Mouse (Mus musculus) fat pad, adult 2 months (tissue): Measurements from ENCODE around the gene Gpr155.

ENCODE experiments used
- DNase-seq: peaks from one replicate; pipeline ENCODE4 v3.0.0-alpha.2; 2011; ENCODE audit warnings: low read depth, low spot score; ENCODE audit errors: extremely low read depth

Gene Gpr155

GRCm38 (mm10) chr2:73325871-73326270 is 60.5 kb downstream of the Gpr155 start:
- DNase-seq, result no peak

- no peak for DNase-seq
Observed at GRCm38 (mm10) chr2:73322991-73323390, 63.4 kb downstream of the Gpr155 start.

- no peak for DNase-seq
Observed at GRCm38 (mm10) chr2:73319218-73319617, 67.2 kb downstream of the Gpr155 start.

- DNase-seq, result no peak
Observed at GRCm38 (mm10) chr2:73317426-73317825, 68.9 kb downstream of the Gpr155 start.

GRCm38 (mm10) chr2:73314311-73314710 is 72.1 kb downstream of the Gpr155 start:
- no peak for DNase-seq

- DNase-seq, result no peak
Observed at GRCm38 (mm10) chr2:73313117-73313501, 73.3 kb downstream of the Gpr155 start.

- peak; percentile 63 for DNase-seq
Observed at GRCm38 (mm10) chr2:73312152-73313116, 73.9 kb downstream of the Gpr155 start, which contains the start of the genes Scrn3 and Cir1. Gene Scrn3 (plus strand): TSS chr2:73312601. Gene Cir1 (minus strand): TSS chr2:73312701.

- no peak for DNase-seq
Observed at GRCm38 (mm10) chr2:73306006-73306405, 80.4 kb downstream of the Gpr155 start.

- no peak for DNase-seq
Observed at GRCm38 (mm10) chr2:73304506-73304905, 81.9 kb downstream of the Gpr155 start.

- no peak for DNase-seq
Observed at GRCm38 (mm10) chr2:73302722-73303121, 83.7 kb downstream of the Gpr155 start.

GRCm38 (mm10) chr2:73301979-73302378 is 84.4 kb downstream of the Gpr155 start:
- DNase-seq, result no peak

GRCm38 (mm10) chr2:73298841-73299240 is 87.5 kb downstream of the Gpr155 start:
- DNase-seq, result no peak

GRCm38 (mm10) chr2:73298154-73298553 is 88.2 kb downstream of the Gpr155 start:
- DNase-seq, result no peak

GRCm38 (mm10) chr2:73295023-73295422 is 91.3 kb downstream of the Gpr155 start:
- no peak for DNase-seq
